Mouse (Mus musculus) embryonic facial prominence, embryonic 13.5 days (tissue): ENCODE data around the gene Sdhaf3. TPM values are rescaled to one million over a fixed set of nuclear protein-coding genes. Genes with fewer than 3 reads are reported as not detected.

Experiments
- ATAC-seq: fragments of 200-750 bp; cut with Nextera tagmentation; 2 replicates; pipeline ENCODE4 v1.8.0; 2017; ENCODE audit warnings: low read depth; ENCODE audit not compliant: insufficient number of reproducible peaks, insufficient read depth, low FRiP score, low TSS enrichment
- H3K27ac ChIP-seq: fragments of 300-500 bp; sonication (generic); 2 replicates; pipeline ENCODE4 v1.5.1; 2015; ENCODE audit warnings: moderate library complexity, mild to moderate bottlenecking, inconsistent platforms
- H3K27me3 ChIP-seq: fragments of 300-500 bp; sonication (generic); 2 replicates; pipeline ENCODE4 v1.6.1; 2015; ENCODE audit warnings: mild to moderate bottlenecking, inconsistent platforms
- H3K36me3 ChIP-seq: fragments of 300-500 bp; sonication (generic); 2 replicates; pipeline ENCODE4 v1.6.1; 2015; ENCODE audit warnings: mild to moderate bottlenecking, inconsistent platforms
- H3K4me1 ChIP-seq: fragments of 300-500 bp; sonication (generic); 2 replicates; pipeline ENCODE4 v1.6.1; 2015; ENCODE audit warnings: inconsistent platforms
- H3K4me2 ChIP-seq: fragments of 300-500 bp; sonication (generic); 2 replicates; pipeline ENCODE4 v1.6.1; 2015; ENCODE audit warnings: moderate library complexity, mild to moderate bottlenecking, inconsistent platforms
- H3K4me3 ChIP-seq: fragments of 300-500 bp; sonication (generic); 2 replicates; pipeline ENCODE4 v1.5.1; 2015; ENCODE audit warnings: mild to moderate bottlenecking, inconsistent platforms
- H3K9ac ChIP-seq: fragments of 300-500 bp; sonication (generic); 2 replicates; pipeline ENCODE4 v1.6.1; 2015; ENCODE audit warnings: mild to moderate bottlenecking, inconsistent platforms
- H3K9me3 ChIP-seq: fragments of 300-500 bp; sonication (generic); 2 replicates; pipeline ENCODE4 v1.6.1; 2016; ENCODE audit warnings: inconsistent platforms
- WGBS: fragments of 180-500 bp; shearing (Covaris S2); methylation state at CpG from one replicate; pipeline ENCODE4 v1.1.7; 2015; ENCODE audit warnings: mixed read lengths; 5-methylcytosine and 5-hydroxymethylcytosine counted together
- polyA plus RNA-seq: library from polyadenylated mRNA; unstranded; fragments of >200 nt; fragmentation: Nextera tagmentation; extraction: Ambion mirVana; gene quantifications from 2 replicates; pipeline ENCODE4 v1.2.1, GENCODE M21; 2015

Sdhaf3 gene
- polyA plus RNA-seq = 6.5 and 8.7 TPM in 2 replicates

DNA sequence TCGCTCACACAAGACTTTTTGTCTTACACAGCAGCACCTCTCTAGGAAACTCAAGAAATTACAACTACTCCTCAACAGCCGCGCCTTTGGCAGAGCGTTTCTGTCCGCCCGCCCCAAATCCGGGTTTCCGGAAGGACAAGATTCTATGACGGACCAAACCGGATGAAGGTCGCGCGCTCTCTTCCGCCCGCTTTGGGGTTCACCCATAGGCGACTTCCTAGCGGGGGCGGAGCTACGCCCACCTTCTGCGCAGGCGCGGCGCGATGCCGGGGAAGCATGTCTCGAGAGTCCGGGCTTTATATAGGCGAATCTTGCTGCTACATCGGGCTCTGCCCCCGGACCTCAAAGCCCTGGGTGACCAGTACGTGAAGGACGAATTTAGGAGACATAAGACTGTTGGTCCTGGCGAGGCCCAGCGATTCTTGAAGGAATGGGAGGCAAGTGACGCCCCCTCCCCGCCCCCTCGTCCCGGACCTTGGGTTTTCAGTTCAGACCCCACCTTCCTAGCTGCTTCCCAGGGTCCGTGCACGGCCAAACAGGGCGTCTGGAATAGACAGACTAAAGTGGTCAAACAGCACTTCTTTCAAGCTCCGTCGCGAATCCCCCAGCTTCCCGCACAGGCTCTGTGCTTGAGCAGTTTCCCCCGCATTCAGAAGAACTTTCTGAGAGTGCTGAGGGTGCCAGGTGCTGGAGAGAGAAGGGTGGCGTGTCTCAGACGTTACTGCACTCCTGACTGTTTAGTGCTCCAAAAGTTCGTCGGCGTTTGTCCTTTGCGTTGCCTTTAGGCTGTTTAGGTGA lies at the start of gene Sdhaf3:
Sdhaf3 (plus strand) TSS at position 241 of the 798 bp plus-strand sequence.
- H3K4me3 ChIP-seq = peak within 1 kb of the TSS; percentile 67
- no peaks in the 10 kb centered on the region for H3K9me3 ChIP-seq
- peak within 1 kb of the TSS; percentile 62 for H3K27ac ChIP-seq
- no peaks in the 10 kb centered on the region for H3K36me3 ChIP-seq
- peaks cover 4% of the 10 kb centered on the region; the same call in 1 of the 2 replicates for H3K4me1 ChIP-seq
- H3K9ac ChIP-seq = peak within 1 kb of the TSS; percentile 80
- under 1% methylated on average over 52 of the region's 52 CpGs for WGBS
- H3K4me2 ChIP-seq = peak within 1 kb of the TSS; percentile 64
- H3K27me3 ChIP-seq = no peaks in the 10 kb centered on the region
- ATAC-seq = peak; percentile 99

- 50% methylated on average over 8 of the region's 8 CpGs for WGBS
- Histone ChIP-seq H3K4me1 (no peaks in the 10 kb centered on the region; the same call in 1 of the 2 replicates), H3K36me3 (no peaks in the 10 kb centered on the region), H3K27me3 (no peaks in the 10 kb centered on the region; the same call in 1 of the 2 replicates), H3K27ac (no peak overlapping the region), H3K9me3 (no peaks in the 10 kb centered on the region), H3K9ac (no peak overlapping the region), H3K4me2 (no peak overlapping the region), H3K4me3 (no peak overlapping the region)
- no peak for ATAC-seq
These were observed 46.2 kb upstream of the Sdhaf3 start for GRCm38 (mm10) chr6:6909586-6909985.

DNA sequence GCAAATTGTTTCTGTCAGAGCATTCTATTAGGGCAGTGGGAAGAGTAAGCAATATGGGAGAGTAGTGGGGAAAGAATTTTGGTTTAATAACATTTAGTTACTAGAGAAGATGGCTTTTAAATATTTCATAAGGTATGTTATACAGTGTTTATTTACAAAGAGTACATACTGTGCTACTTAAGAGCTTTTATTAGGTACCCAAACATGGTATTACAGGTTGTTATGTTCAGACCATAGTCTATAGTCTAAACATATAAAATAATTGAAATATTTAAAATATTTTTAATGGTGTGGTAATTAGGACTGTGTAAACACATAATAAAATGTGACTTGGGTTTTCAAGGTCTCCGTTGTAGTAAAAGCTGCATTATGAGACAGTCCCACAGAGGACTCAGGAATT lies 41.5 kb upstream of the Sdhaf3 start:
- H3K9me3 ChIP-seq = no peaks in the 10 kb centered on the region
- no peak for ATAC-seq
- H3K36me3 ChIP-seq = no peaks in the 10 kb centered on the region
- H3K4me3 ChIP-seq = no peak overlapping the region
- H3K4me2 ChIP-seq = no peak overlapping the region
- 96% methylated on average over 1 of the region's 1 CpGs for WGBS
- H3K9ac ChIP-seq = no peak overlapping the region
- H3K27me3 ChIP-seq = no peaks in the 10 kb centered on the region; the same call in 1 of the 2 replicates
- H3K4me1 ChIP-seq = no peaks in the 10 kb centered on the region; the same call in 1 of the 2 replicates
- H3K27ac ChIP-seq = no peak overlapping the region

GRCm38 (mm10) chr6:6914849-6915525 lies 40.8 kb upstream of the Sdhaf3 start:
- H3K27ac ChIP-seq = no peak overlapping the region
- H3K27me3 ChIP-seq = no peaks in the 10 kb centered on the region; the same call in 1 of the 2 replicates
- H3K9ac ChIP-seq = no peak overlapping the region
- WGBS = 31% methylated on average over 5 of the region's 5 CpGs
- H3K36me3 ChIP-seq = no peaks in the 10 kb centered on the region
- H3K4me2 ChIP-seq = no peak overlapping the region
- H3K4me1 ChIP-seq = no peaks in the 10 kb centered on the region
- no peaks in the 10 kb centered on the region for H3K9me3 ChIP-seq
- H3K4me3 ChIP-seq = no peak overlapping the region
- peak; percentile 74; the same call in 1 of the 2 replicates for ATAC-seq

- H3K27ac ChIP-seq = no peak overlapping the region
- H3K4me2 ChIP-seq = no peak overlapping the region
- WGBS = 56% methylated on average over 9 of the region's 9 CpGs
- H3K36me3 ChIP-seq = no peaks in the 10 kb centered on the region
- ATAC-seq = no peak
- no peak overlapping the region for H3K4me3 ChIP-seq
- no peak overlapping the region for H3K9ac ChIP-seq
- H3K27me3 ChIP-seq = no peaks in the 10 kb centered on the region; the same call in 1 of the 2 replicates
- no peaks in the 10 kb centered on the region for H3K9me3 ChIP-seq
- H3K4me1 ChIP-seq = no peaks in the 10 kb centered on the region
These were observed 40.3 kb upstream of the Sdhaf3 start for GRCm38 (mm10) chr6:6915526-6915915.

DNA sequence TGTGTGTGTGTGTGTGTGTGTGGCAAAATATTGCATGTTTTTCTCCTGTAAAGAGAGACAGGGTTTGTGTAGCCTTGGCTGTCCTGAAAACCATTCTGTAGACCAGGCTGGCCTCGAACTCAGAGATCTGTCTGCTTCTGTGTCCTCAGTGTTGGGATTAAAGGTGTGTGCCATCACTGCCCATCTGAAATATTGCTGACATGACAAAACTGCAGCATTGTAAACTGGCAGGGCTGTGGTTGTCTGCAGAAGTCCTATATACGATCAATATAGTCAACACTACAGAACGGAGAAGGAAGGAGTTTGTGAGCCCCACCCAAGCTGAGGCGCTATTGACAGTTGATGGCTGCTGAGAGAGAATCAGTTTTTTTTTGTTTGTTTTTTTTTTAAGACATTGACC lies 38.5 kb upstream of the Sdhaf3 start:
- H3K9ac ChIP-seq = no peak overlapping the region
- ATAC-seq = no peak
- 94% methylated on average over 4 of the region's 4 CpGs for WGBS
- H3K4me1 ChIP-seq = no peaks in the 10 kb centered on the region
- no peaks in the 10 kb centered on the region for H3K36me3 ChIP-seq
- no peak overlapping the region for H3K4me3 ChIP-seq
- H3K4me2 ChIP-seq = no peak overlapping the region
- no peaks in the 10 kb centered on the region for H3K9me3 ChIP-seq
- no peak overlapping the region for H3K27ac ChIP-seq
- H3K27me3 ChIP-seq = no peaks in the 10 kb centered on the region; the same call in 1 of the 2 replicates

DNA sequence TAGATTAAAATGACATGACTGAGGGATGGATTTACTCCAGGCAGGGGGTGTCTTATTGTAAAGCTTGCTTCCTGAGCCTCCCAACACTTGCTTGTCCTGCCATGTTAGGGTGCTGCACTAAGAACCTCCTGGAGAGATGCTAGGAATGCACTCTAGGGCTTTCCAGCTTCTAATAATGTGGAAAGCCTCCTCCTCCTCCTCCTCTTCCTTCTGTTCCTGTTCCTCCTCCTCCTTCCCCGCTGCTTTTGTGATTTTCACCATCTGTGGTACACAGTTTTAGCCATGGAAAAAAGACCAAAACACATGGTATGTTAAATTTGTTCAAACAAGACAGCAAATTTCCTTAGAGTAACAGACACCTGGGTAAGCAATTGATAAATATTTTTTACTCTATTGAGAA lies 30.5 kb upstream of the Sdhaf3 start:
- Histone ChIP-seq H3K27me3 (peaks cover 8% of the 10 kb centered on the region; the same call in 1 of the 2 replicates), H3K4me2 (no peak overlapping the region), H3K9me3 (no peaks in the 10 kb centered on the region), H3K4me3 (no peak overlapping the region), H3K4me1 (no peaks in the 10 kb centered on the region), H3K36me3 (no peaks in the 10 kb centered on the region), H3K9ac (no peak overlapping the region), H3K27ac (no peak overlapping the region)
- WGBS = 44% methylated on average over 1 of the region's 1 CpGs
- no peak for ATAC-seq

DNA sequence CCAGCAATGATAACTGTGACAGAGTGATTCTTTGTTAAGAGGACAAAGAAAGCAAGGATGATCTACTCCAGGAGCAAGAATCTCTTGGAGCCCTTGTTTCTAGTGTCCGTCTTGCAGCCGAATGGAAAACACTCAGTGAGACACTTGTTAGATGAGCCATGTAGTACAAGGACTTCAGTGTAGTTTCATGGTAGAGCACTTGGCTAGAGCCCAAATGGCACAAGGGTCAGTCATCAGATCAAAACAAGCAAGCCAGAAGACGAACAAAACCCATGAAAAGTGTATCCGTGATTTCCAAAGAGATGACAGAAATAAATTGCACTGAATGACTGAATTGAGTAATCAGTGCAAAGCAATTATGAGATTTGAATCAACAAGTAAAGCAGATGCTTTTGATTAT lies 25.0 kb upstream of the Sdhaf3 start:
- ATAC-seq = no peak
- H3K9ac ChIP-seq = no peak overlapping the region
- peaks cover 5% of the 10 kb centered on the region; the same call in 1 of the 2 replicates for H3K4me1 ChIP-seq
- 82% methylated on average over 4 of the region's 4 CpGs for WGBS
- no peaks in the 10 kb centered on the region for H3K9me3 ChIP-seq
- no peak overlapping the region for H3K4me3 ChIP-seq
- H3K4me2 ChIP-seq = no peak overlapping the region
- no peaks in the 10 kb centered on the region for H3K36me3 ChIP-seq
- H3K27ac ChIP-seq = no peak overlapping the region
- H3K27me3 ChIP-seq = no peaks in the 10 kb centered on the region

GRCm38 (mm10) chr6:6931507-6931906 lies 24.3 kb upstream of the Sdhaf3 start:
- Histone ChIP-seq H3K4me3 (no peak overlapping the region), H3K4me2 (no peak overlapping the region), H3K27ac (no peak overlapping the region), H3K4me1 (peaks cover 5% of the 10 kb centered on the region; the same call in 1 of the 2 replicates), H3K9me3 (no peaks in the 10 kb centered on the region), H3K9ac (no peak overlapping the region), H3K36me3 (no peaks in the 10 kb centered on the region), H3K27me3 (no peaks in the 10 kb centered on the region)
- WGBS = 91% methylated on average over 4 of the region's 4 CpGs
- no peak for ATAC-seq

GRCm38 (mm10) chr6:6940845-6941244 lies 15.0 kb upstream of the Sdhaf3 start:
- Histone ChIP-seq H3K4me1 (no peaks in the 10 kb centered on the region), H3K27me3 (no peaks in the 10 kb centered on the region), H3K4me3 (no peak overlapping the region), H3K27ac (no peak overlapping the region), H3K9me3 (no peaks in the 10 kb centered on the region), H3K4me2 (no peak overlapping the region), H3K9ac (no peak overlapping the region), H3K36me3 (no peaks in the 10 kb centered on the region)
- WGBS = 59% methylated on average over 2 of the region's 2 CpGs
- ATAC-seq = no peak

DNA sequence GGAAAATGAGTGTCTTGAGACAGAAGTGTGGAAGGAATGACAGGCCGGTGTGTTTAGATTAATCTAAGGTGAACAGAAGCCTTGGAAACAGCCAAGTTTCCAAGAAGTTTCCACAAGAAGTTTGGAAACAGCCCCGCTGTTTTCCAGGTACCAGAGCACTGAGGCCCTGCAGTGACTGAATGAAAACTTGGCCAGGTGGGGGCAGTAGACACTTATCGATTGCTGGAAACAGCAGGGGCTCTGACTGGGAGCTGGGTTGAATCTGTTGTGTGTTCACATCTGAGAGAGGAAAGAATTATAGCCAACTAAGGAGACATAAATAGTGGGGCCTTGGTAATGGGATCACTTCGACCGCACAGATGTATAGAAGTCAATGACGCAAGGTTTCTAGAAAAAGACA lies 13.0 kb upstream of the Sdhaf3 start:
- ATAC-seq = no peak

GRCm38 (mm10) chr6:6947650-6948049 lies 8.2 kb upstream of the Sdhaf3 start:
- H3K4me2 ChIP-seq = no peak overlapping the region
- no peaks in the 10 kb centered on the region for H3K36me3 ChIP-seq
- H3K4me1 ChIP-seq = no peaks in the 10 kb centered on the region
- ATAC-seq = no peak
- H3K27me3 ChIP-seq = no peaks in the 10 kb centered on the region
- H3K27ac ChIP-seq = no peak overlapping the region
- H3K9ac ChIP-seq = no peak overlapping the region
- H3K9me3 ChIP-seq = no peaks in the 10 kb centered on the region
- no peak overlapping the region for H3K4me3 ChIP-seq
- WGBS = 22% methylated on average over 1 of the region's 1 CpGs

More for the DNA sequence above, 13.0 kb upstream of the Sdhaf3 start:
- Histone ChIP-seq H3K27ac (no peak overlapping the region), H3K27me3 (no peaks in the 10 kb centered on the region), H3K9me3 (no peaks in the 10 kb centered on the region), H3K36me3 (no peaks in the 10 kb centered on the region), H3K4me2 (no peak overlapping the region), H3K4me1 (no peaks in the 10 kb centered on the region), H3K4me3 (no peak overlapping the region), H3K9ac (no peak overlapping the region)
- 51% methylated on average over 6 of the region's 6 CpGs for WGBS
